Mouse (Mus musculus) bone marrow macrophage, adult 2 months (primary cell): ENCODE results near the gene Ccdc187.

Experiments used
- CTCF ChIP-seq: IDR thresholded peaks from 2 replicates; pipeline ENCODE4 v1.5.1; 2012; ENCODE audit warnings: low read depth, mild to moderate bottlenecking, low read length, moderate library complexity
- POLR2A ChIP-seq: IDR thresholded peaks from 2 replicates; pipeline ENCODE4 v1.6.1; 2012; ENCODE audit warnings: mild to moderate bottlenecking, low read depth, low read length, borderline replicate concordance

- TF ChIP-seq CTCF = no peak
- TF ChIP-seq POLR2A = no peak
Observed at GRCm38 (mm10) chr2:26327852-26328251, 33.5 kb upstream of the Ccdc187 start.
